Mouse (Mus musculus) megakaryocyte, embryonic 14.5 days (primary cell): ENCODE measurements around the gene Gm13769.
"Not testable (repeated sequence)": the region's sequence is repeated elsewhere in the genome, so short reads cannot be mapped to it uniquely, and the experiment has no call there.

Source experiments
- FLI1 ChIP-seq: IDR thresholded peaks from 2 replicates; pipeline ENCODE4 v1.6.1; 2012; ENCODE audit warnings: low read length, inconsistent platforms, mixed read lengths
- GATA1 ChIP-seq: IDR thresholded peaks from 3 replicates; pipeline ENCODE4 v1.6.1; 2012; ENCODE audit warnings: mixed read lengths, low read length, inconsistent platforms, borderline replicate concordance

DNA sequence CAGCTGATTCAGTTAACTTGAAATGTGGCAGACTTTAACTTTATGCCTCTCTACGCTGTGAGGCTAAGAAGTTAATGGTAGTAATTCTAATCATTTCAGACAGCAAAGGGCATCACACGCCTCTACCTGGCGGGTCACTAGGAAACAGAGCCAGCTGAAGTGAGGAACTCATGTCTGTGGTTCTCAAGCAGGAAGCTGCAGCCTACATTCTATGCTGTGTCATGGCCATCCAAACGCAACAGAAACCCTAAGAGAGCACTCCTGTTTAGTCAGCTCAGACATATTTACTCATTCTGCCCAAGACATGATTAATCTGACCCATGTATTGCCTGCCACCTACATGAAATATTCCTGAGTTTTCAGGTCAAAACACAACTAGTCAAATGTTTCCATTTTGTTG lies 24.7 kb downstream of the Gm13769 start:
- not testable (repeated sequence) for TF ChIP-seq FLI1, GATA1
